Mouse (Mus musculus) kidney, adult 8-10 months (tissue): ENCODE results near the gene Pebp1.

Experiments
- DNase-seq, 2 experiments: peaks; one replicate each; pipeline ENCODE4 v3.0.0; 2022

The Pebp1 gene

GRCm38 (mm10) chr5:117240321-117240731 lies 47.1 kb downstream of the Pebp1 start:
- no peak for DNase-seq

- no peak for DNase-seq
These were observed 48.3 kb downstream of the Pebp1 start for GRCm38 (mm10) chr5:117239106-117239505.

- DNase-seq = no peak
These were observed 50.9 kb downstream of the Pebp1 start for GRCm38 (mm10) chr5:117236540-117236939.
